Mouse (Mus musculus) limb, embryonic 15.5 days (tissue): ENCODE data around the gene Rbfox1. TPM values are rescaled to one million over a fixed set of nuclear protein-coding genes. Genes with fewer than 3 reads are reported as not detected.

Source experiments
- ATAC-seq: fragments of 200-750 bp; cut with Nextera tagmentation; 2 replicates; pipeline ENCODE4 v1.8.0; 2017; ENCODE audit warnings: low read depth, moderate TSS enrichment; ENCODE audit not compliant: insufficient number of reproducible peaks, low FRiP score, low TSS enrichment
- H3K27ac ChIP-seq: fragments of 300-500 bp; sonication (generic); 2 replicates; pipeline ENCODE4 v1.5.1; 2015; ENCODE audit warnings: moderate library complexity, mild to moderate bottlenecking, inconsistent platforms
- H3K27me3 ChIP-seq: fragments of 300-500 bp; sonication (generic); 2 replicates; pipeline ENCODE4 v1.6.1; 2015; ENCODE audit warnings: inconsistent platforms
- H3K36me3 ChIP-seq: fragments of 300-500 bp; sonication (generic); 2 replicates; pipeline ENCODE4 v1.6.1; 2015; ENCODE audit warnings: inconsistent platforms
- H3K4me1 ChIP-seq: fragments of 300-500 bp; sonication (generic); 2 replicates; pipeline ENCODE4 v1.6.1; 2015; ENCODE audit warnings: inconsistent platforms
- H3K4me2 ChIP-seq: fragments of 300-500 bp; sonication (generic); 2 replicates; pipeline ENCODE4 v1.6.1; 2015; ENCODE audit warnings: mild to moderate bottlenecking, inconsistent platforms
- H3K4me3 ChIP-seq: fragments of 300-500 bp; sonication (generic); 2 replicates; pipeline ENCODE4 v1.5.1; 2015; ENCODE audit warnings: mild to moderate bottlenecking, inconsistent platforms
- H3K9ac ChIP-seq: fragments of 300-500 bp; sonication (generic); 2 replicates; pipeline ENCODE4 v1.6.1; 2015; ENCODE audit warnings: inconsistent platforms
- H3K9me3 ChIP-seq: fragments of 300-500 bp; sonication (generic); 2 replicates; pipeline ENCODE4 v1.6.1; 2016; ENCODE audit warnings: inconsistent platforms
- WGBS: fragments of 180-500 bp; shearing (Covaris S2); methylation state at CpG from one replicate; pipeline ENCODE4 v1.1.7; 2015; 5-methylcytosine and 5-hydroxymethylcytosine counted together
- polyA plus RNA-seq: library from polyadenylated mRNA; unstranded; fragments of >200 nt; fragmentation: Nextera tagmentation; extraction: Ambion mirVana; gene quantifications from 2 replicates; pipeline ENCODE4 v1.2.1, GENCODE M21; 2015

Gene Rbfox1
- polyA plus RNA-seq, 1 experiment from 2014 or later = 4.0 TPM

DNA sequence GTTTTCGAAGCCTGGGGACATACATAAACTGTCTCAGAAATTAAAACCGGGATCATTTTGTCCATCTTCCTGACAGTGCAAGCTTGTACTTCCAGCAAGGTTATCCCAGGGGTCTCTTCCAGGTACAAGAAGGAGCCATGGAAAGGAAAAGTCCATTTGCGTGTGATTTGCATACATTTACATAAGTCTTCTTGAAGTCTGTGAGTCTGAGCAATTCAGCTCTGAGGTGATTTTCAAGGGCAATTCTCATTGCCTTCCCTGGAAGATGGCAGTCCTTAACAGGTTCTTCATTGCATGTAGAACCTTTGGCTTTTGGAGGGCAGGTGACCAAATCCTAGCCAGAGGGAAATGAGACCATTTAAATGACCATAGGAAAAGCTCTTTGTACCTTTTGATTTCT lies 1417.3 kb downstream of the Rbfox1 start:
- no peak overlapping the region for H3K4me2 ChIP-seq
- no peak overlapping the region for H3K27ac ChIP-seq
- ATAC-seq = no peak
- H3K27me3 ChIP-seq = no peaks in the 10 kb centered on the region
- no peaks in the 10 kb centered on the region for H3K36me3 ChIP-seq
- H3K4me1 ChIP-seq = no peaks in the 10 kb centered on the region
- no peak overlapping the region for H3K9ac ChIP-seq
- H3K4me3 ChIP-seq = no peak overlapping the region
- 68% methylated on average over 3 of the region's 3 CpGs for WGBS
- H3K9me3 ChIP-seq = no peaks in the 10 kb centered on the region

DNA sequence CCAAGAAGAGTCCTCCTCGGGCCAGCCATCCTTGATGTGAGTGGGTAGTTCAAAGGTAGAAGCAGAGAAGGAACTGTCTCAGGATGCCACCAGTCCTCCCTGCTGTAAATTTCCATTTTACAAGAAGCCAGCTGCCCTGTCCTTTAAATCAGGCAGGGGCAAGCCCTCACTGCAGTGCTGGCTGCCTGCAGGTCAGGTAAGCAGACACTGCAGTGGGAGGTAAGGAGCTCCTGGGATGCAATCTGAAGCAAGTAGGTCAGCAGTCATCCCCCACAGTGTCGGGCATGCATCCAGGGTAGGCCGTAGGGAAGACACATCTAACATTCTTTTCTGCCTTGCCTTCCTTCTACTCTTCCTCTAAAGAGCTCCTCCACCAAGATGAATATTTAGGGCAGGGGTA lies 1444.0 kb downstream of the Rbfox1 start:
- H3K4me1 ChIP-seq = no peaks in the 10 kb centered on the region
- no peak overlapping the region for H3K27ac ChIP-seq
- ATAC-seq = no peak
- no peak overlapping the region for H3K4me2 ChIP-seq
- no peaks in the 10 kb centered on the region for H3K9me3 ChIP-seq
- no peaks in the 10 kb centered on the region for H3K36me3 ChIP-seq
- H3K27me3 ChIP-seq = no peaks in the 10 kb centered on the region
- H3K4me3 ChIP-seq = no peak overlapping the region
- H3K9ac ChIP-seq = no peak overlapping the region
- 57% methylated on average over 3 of the region's 3 CpGs for WGBS

DNA sequence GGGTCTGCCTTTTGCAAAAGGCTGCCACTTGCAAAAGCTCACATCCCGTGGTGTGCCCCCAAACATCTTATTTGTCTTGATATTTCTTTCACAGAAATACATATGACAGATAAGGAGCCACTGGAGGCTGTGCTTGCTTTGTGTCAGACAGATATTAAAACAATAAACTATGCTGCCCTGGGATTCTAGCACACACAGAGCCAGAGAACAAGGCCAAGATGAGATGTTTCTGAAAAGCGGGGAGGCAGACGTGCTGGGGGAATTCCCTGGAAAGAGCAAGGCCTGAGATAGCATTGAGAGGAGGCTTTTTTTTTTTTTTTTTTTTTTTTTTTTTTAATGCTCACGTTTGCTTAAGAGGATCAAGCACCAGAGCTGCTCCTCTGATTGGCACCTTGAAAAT lies 1456.0 kb downstream of the Rbfox1 start:
- H3K36me3 ChIP-seq = no peaks in the 10 kb centered on the region
- WGBS = 53% methylated on average over 4 of the region's 4 CpGs
- no peak overlapping the region for H3K4me2 ChIP-seq
- H3K27me3 ChIP-seq = no peaks in the 10 kb centered on the region
- ATAC-seq = no peak
- no peak overlapping the region for H3K9ac ChIP-seq
- H3K4me1 ChIP-seq = peaks cover 4% of the 10 kb centered on the region; the same call in 1 of the 2 replicates
- no peak overlapping the region for H3K4me3 ChIP-seq
- no peak overlapping the region for H3K27ac ChIP-seq
- no peaks in the 10 kb centered on the region for H3K9me3 ChIP-seq

DNA sequence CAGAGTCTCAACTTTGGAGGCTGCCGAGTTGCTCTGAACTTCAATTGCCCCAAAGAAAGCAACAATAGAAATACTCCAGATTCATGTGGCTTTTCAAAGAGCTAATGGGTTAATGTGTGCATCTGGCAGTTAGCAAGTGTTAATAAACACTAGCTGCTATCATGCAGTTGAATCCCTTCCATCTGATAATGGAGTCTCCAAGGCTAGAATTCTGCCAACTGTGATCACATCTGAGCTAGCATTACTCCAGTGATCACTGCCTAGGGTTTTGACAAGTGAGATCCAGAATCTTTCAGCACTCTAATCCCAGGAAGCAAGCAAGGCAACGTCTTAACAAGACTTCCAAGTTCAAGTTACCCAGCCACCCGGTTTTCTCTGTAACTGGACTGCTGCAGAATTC lies 1460.1 kb downstream of the Rbfox1 start:
- H3K27me3 ChIP-seq = no peaks in the 10 kb centered on the region
- peaks cover 15% of the 10 kb centered on the region; the same call in 1 of the 2 replicates for H3K4me1 ChIP-seq
- 47% methylated on average over 3 of the region's 3 CpGs for WGBS
- no peak overlapping the region for H3K4me2 ChIP-seq
- no peak overlapping the region for H3K27ac ChIP-seq
- ATAC-seq = no peak
- H3K36me3 ChIP-seq = no peaks in the 10 kb centered on the region
- H3K9me3 ChIP-seq = no peaks in the 10 kb centered on the region
- no peak overlapping the region for H3K4me3 ChIP-seq
- H3K9ac ChIP-seq = no peak overlapping the region

DNA sequence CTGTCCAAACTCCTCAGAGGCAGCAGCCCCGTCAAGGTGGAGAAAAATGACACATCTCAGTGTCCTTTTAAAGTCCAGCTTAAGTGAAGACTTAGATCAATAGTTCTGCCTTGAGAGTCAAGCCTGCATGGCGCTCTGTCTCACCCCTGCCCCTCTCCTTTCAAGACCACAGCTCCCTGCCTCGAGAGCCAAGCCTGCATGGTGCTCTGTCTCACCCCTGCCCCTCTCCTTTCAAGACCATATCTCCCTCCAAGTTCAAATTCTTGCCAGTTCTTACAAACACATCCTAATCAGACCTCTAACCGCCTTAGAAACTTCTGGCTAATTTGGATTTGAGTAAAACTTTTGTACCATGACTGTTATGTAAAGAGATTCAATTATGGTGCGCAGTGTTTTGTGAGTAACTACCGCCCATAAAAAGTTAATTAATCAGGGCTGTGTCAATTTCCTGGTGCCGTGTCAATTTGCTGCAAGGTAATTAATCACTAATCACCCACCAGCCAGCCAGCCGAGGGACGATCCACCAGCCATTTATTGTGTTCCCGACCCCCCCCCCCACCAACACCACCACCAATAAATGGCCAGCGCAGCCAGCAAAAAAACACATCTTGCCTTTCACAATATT lies 1461.0 kb downstream of the Rbfox1 start:
- WGBS = 30% methylated on average over 11 of the region's 11 CpGs
- ATAC-seq = no peak
- H3K4me2 ChIP-seq = no peak overlapping the region
- H3K9me3 ChIP-seq = no peaks in the 10 kb centered on the region
- no peak overlapping the region for H3K27ac ChIP-seq
- no peaks in the 10 kb centered on the region for H3K36me3 ChIP-seq
- no peak overlapping the region for H3K4me3 ChIP-seq
- no peak overlapping the region for H3K9ac ChIP-seq
- H3K4me1 ChIP-seq = peaks cover 15% of the 10 kb centered on the region; the same call in 1 of the 2 replicates
- no peaks in the 10 kb centered on the region for H3K27me3 ChIP-seq

DNA sequence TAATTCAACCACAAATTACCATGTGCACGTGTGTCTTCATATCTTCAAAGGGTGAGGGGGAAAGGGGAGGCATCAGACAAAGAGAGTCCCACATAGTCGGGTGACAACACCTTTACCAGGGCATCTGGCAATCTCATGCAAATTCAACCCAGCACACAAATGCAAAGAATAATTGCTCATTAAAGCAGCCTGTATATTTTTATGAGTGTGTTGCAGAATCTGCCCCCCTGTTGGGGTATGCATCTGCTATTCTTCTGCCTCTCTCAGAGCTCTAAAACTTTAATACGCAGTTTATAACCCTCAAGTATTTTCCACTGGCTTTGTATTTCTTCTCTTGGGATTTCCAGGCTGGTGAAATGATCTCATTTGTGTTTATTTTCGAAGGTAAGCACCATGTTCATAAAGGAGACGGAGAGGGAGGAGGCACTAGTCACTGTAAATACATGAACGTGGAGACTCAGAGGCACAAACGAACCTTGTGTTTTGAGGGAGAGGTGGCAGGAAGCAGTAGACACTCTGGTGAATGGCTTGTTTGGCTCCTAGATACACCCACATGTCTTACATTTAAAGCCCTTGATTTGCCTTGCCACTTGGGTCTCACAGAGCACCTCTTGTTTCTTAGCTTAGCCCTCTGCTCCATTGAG lies 1462.5 kb downstream of the Rbfox1 start:
- H3K9me3 ChIP-seq = no peaks in the 10 kb centered on the region
- H3K4me3 ChIP-seq = no peak overlapping the region
- peaks cover 15% of the 10 kb centered on the region; the same call in 1 of the 2 replicates for H3K4me1 ChIP-seq
- no peak overlapping the region for H3K4me2 ChIP-seq
- no peak overlapping the region for H3K27ac ChIP-seq
- no peaks in the 10 kb centered on the region for H3K36me3 ChIP-seq
- H3K9ac ChIP-seq = no peak overlapping the region
- no peak for ATAC-seq
- WGBS = 28% methylated on average over 7 of the region's 7 CpGs
- H3K27me3 ChIP-seq = no peaks in the 10 kb centered on the region

DNA sequence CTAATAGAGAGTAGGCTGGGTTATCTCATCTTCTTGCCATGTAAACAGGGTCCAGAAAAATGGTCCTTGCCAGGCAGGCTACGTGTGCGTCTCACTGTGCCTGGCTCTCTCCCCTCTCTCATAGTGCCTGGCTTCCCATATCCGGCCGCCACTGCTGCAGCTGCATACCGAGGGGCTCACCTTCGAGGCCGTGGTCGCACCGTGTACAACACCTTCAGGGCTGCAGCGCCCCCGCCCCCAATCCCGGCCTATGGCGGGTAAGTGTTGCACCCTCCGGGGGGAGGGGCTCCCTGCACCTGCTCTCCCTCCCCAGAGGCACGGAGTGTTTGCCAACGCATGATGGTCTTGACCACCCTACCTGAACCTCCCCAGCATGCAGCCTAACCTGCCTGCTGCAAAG lies 1467.7 kb downstream of the Rbfox1 start:
- ATAC-seq = no peak
- H3K36me3 ChIP-seq = no peaks in the 10 kb centered on the region
- H3K4me1 ChIP-seq = peaks cover 3% of the 10 kb centered on the region; the same call in 1 of the 2 replicates
- no peaks in the 10 kb centered on the region for H3K27me3 ChIP-seq
- H3K4me2 ChIP-seq = no peak overlapping the region
- no peak overlapping the region for H3K4me3 ChIP-seq
- H3K27ac ChIP-seq = no peak overlapping the region
- WGBS = 61% methylated on average over 16 of the region's 16 CpGs
- H3K9ac ChIP-seq = no peak overlapping the region
- H3K9me3 ChIP-seq = no peaks in the 10 kb centered on the region

DNA sequence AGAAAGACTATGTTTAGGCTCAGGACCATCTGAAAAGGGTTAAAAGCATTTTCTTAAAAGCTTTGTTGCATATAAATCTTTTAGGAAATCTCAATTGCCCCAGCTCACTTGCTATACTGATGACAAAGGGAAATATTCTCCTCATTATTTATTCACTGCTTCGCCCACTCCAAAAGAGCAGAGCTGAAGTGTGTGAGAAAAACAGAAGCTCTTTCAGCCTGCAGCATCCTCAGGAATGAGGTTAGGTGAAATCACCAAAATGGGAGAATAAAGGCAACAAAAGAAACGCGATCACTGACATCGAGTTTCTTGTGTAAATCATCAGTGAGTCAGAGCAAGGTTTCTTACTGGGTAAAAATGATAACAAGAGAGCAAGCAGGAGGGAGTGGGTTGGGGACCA lies 1469.0 kb downstream of the Rbfox1 start:
- Histone ChIP-seq H3K36me3 (no peaks in the 10 kb centered on the region), H3K9ac (no peak overlapping the region), H3K4me2 (no peak overlapping the region), H3K9me3 (no peaks in the 10 kb centered on the region), H3K4me3 (no peak overlapping the region), H3K27me3 (no peaks in the 10 kb centered on the region), H3K27ac (no peak overlapping the region), H3K4me1 (peaks cover 1% of the 10 kb centered on the region; the same call in 1 of the 2 replicates)
- 83% methylated on average over 4 of the region's 4 CpGs for WGBS
- no peak for ATAC-seq

DNA sequence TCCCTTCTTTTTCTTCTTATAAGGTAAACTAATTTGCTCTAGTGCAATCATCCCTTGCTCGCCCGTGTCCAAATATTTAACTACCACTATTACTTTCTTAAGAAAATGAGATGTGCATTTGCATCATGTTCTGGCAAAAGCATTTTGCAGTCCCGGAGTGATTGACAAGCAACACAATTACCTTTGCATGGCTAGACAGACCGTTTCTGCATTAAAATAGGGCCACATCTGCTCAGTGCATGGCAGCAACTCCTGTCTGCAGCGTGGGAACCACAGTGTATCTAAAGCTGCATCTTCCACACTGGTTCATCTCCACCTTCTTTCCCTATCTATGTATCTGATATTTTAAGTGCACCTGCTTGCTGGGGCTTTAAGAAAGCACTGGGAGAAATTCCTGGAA lies 1473.9 kb downstream of the Rbfox1 start:
- H3K4me3 ChIP-seq = no peak overlapping the region
- H3K9me3 ChIP-seq = no peaks in the 10 kb centered on the region
- H3K9ac ChIP-seq = no peak overlapping the region
- WGBS = 74% methylated on average over 5 of the region's 5 CpGs
- no peaks in the 10 kb centered on the region for H3K4me1 ChIP-seq
- no peaks in the 10 kb centered on the region for H3K36me3 ChIP-seq
- H3K4me2 ChIP-seq = no peak overlapping the region
- ATAC-seq = no peak
- H3K27ac ChIP-seq = no peak overlapping the region
- no peaks in the 10 kb centered on the region for H3K27me3 ChIP-seq

DNA sequence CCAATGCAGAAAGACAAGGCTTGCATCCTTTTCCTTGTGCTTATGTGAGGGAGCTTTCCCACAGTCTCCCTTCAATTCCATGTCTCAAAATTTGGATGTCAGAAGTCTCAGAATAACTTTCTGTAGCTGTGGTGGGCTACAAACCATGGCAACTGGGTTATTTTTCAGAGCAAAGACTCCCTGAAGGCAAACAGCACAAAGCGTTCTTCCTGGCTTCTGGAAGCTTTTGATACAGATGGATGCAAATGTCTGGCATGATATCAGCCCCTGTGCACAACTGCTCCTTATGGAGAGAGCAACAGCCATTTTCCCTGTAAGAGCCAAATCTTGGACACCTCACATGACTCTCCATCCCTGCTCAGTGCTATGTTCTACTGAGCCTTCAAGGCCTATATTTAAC lies 1475.6 kb downstream of the Rbfox1 start:
- Histone ChIP-seq H3K4me1 (no peaks in the 10 kb centered on the region), H3K9ac (no peak overlapping the region), H3K36me3 (no peaks in the 10 kb centered on the region), H3K4me3 (no peak overlapping the region), H3K27ac (no peak overlapping the region), H3K9me3 (no peaks in the 10 kb centered on the region), H3K4me2 (no peak overlapping the region), H3K27me3 (no peaks in the 10 kb centered on the region)
- 78% methylated on average over 1 of the region's 1 CpGs for WGBS
- no peak for ATAC-seq

DNA sequence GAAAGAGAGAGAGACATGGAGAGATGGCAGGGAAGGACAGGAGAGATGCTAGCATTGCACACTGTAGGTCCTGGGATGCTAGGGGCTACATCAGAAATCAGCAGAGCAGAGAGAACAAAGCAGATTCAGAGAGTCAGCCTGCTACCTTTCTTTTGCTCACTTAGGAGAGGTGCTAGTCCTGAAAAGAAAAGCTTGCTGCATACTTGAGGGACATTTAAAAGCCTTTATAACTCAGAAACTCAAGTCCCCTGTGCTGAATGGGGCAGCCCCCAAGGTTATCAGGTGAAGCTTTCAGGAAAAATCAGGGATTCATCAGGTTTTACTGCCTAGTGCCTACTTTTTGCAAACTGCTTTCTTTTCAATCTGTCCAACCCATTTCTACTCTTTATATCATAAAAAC lies 1480.7 kb downstream of the Rbfox1 start:
- Histone ChIP-seq H3K9ac (no peak overlapping the region), H3K27me3 (no peaks in the 10 kb centered on the region), H3K36me3 (no peaks in the 10 kb centered on the region), H3K4me1 (no peaks in the 10 kb centered on the region), H3K27ac (no peak overlapping the region), H3K4me2 (no peak overlapping the region), H3K4me3 (no peak overlapping the region), H3K9me3 (no peaks in the 10 kb centered on the region)
- no peak for ATAC-seq

DNA sequence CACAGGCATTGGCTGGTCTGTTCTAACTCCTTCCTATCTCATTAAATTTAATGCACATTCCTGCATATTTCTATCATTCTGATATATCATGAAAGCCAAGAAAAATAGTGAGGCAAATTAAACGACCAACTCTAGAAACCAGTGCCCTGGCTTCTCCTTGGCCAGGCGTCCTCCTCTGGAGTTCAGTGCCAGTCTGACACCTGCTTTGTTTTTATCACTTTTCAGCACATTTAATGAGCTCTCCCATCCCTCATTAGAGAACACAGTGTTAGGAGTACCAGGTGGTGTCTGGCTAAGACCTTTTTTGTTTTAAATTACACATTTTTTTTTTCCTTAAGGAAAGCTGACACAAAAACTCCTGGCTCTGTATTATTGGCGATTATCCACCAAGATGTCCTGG lies 1489.0 kb downstream of the Rbfox1 start:
- Histone ChIP-seq H3K36me3 (no peaks in the 10 kb centered on the region), H3K9ac (no peak overlapping the region), H3K27me3 (no peaks in the 10 kb centered on the region), H3K4me3 (no peak overlapping the region), H3K27ac (no peak overlapping the region), H3K4me2 (no peak overlapping the region), H3K4me1 (no peaks in the 10 kb centered on the region), H3K9me3 (no peaks in the 10 kb centered on the region)
- 39% methylated on average over 3 of the region's 3 CpGs for WGBS
- no peak for ATAC-seq

DNA sequence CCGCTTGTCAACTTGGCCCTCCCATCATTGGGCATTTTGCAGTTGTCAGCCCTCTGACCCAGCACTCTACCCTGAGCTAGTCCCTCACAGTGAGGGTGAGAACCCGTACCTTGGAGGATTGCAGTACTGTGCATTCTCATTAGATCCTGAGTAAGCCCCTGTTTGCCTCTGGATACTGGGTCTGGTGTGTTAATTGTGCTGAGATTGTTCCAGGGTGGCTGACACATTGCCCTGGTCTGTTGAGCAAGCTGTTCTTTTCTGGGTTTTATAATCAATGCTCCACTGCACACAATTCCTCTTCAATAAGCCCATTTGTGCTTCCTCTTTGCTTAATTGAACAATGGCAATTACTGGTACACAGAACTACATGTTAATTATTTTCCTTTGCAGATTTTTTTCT lies 1489.5 kb downstream of the Rbfox1 start:
- Histone ChIP-seq H3K27me3 (no peaks in the 10 kb centered on the region), H3K9ac (no peak overlapping the region), H3K9me3 (no peaks in the 10 kb centered on the region), H3K4me3 (no peak overlapping the region), H3K4me1 (no peaks in the 10 kb centered on the region), H3K4me2 (no peak overlapping the region), H3K27ac (no peak overlapping the region), H3K36me3 (no peaks in the 10 kb centered on the region)
- ATAC-seq = no peak
- WGBS = 37% methylated on average over 2 of the region's 2 CpGs
